Mouse (Mus musculus) frontal cortex, adult (tissue): Measurements from ENCODE around the gene Plk5.

Experiments used
- ATAC-seq: cut with Nextera tagmentation; 2 replicates; pipeline ENCODE4 v1.9.2; 2017; ENCODE audit warnings: mild to moderate bottlenecking, moderate library complexity, mixed read lengths; ENCODE audit not compliant: low TSS enrichment

Gene Plk5

DNA sequence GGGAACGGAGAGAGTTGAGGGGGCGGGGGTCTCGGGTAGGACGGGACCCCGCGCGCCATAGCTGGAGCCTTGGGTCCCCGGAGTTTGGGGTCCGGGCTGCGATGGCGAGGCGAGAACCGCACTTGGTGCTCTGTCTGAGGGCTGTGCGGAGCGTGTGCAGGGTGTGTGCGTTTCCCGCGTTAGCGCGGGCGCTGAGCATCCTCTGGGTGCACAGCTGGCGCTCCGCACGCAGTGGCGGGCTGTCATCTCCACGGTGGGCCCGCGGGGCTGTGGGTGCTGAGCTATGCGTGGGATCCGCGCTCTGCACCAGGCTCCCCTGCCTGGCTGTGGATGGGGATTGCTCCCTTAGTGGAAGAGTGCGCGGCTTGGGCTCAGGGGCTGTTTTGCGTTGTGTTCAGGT, 478 bp downstream of the Plk5 start:
- peak; percentile 28; the same call in 1 of the 2 replicates for ATAC-seq

DNA sequence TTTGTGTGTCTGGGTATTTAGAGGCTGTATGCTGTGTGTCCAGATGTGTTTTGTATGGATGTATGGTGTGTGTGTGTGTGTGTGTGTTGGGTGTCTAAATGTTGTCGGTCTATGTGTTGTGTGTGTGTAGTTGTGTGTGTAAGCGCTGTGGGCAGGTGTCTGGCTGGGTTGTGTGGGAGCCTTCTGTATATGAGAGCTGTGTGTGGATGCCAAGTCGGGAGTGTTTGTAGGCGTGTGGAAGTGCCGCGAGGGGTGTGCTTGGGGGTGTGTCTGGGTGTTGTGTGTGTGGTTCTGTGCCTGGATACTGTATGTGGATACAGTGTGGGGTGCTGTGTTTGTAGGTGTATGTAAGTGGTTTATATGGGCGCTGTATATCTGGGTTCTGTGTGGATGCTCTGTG, 1.1 kb downstream of the Plk5 start:
- peak; percentile 77 for ATAC-seq

DNA sequence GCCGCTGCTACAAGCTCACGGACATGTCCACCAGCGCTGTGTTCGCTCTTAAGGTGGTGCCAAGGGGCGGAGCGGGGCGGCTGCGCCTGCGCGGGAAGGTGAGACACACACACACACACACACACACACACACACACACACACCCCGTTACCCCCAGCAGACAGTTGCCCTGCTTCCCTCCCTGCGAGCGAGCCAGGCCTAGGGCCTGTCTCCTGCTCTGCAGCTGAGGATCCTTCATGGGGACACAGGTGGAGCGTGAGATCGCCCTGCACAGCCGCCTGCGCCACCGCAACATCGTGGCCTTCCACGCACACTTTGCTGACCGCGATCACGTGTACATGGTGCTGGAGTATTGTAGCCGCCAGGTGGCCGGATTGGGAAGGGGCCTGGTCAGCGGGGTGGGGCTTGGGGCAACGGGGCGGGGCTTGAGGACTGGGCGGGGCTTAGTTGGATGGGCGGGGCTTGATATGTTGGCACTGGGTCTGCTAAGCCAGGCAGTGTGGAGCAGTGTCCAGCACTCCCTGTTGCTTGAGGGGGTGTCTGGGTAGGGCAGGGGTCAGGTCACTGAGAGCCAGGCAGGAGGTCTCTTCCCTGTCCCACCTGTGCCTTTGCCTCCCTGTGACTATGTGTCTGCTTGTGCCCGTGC, 1.9 kb downstream of the Plk5 start:
- no peak for ATAC-seq

DNA sequence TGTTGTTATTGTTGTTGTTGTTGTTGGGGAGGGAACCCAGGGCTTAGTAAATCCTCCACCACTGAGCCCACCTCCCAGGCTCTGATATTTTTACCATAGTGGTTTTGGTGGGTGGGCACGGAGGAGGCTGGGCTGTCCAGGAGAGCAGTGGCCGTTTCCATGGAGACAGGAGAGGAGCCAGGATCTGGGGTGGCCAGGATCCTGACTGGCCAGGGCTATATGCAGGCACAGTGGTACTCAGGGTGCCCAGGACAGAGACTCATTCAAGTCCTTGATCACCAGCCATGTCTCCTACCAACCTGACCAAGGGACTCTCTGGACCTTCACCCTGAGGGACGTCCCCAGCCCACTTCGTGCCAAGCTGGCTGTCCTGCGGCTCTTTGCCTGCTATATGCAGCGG, 7.5 kb downstream of the Plk5 start:
- ATAC-seq, result no peak

DNA sequence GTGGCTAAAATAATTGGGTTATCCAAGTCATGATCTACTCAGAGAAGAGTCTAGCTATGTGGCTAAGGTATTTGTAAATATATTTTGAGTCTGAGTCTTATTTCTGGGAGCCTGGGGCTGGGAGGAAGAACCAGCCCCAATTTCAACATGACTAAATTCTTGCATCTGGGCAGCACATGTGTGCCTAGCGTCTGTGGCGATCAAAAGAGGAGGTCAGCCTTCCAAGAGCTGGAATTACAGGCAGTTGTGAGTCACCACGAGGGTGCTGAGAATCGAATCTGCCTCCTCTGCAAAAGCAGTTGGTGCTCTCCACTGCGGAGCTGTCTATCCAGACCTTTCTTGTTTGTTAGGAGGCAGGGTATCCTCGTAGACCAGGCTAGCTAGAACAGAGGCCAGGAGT, 9.5 kb downstream of the Plk5 start:
- no peak for ATAC-seq

DNA sequence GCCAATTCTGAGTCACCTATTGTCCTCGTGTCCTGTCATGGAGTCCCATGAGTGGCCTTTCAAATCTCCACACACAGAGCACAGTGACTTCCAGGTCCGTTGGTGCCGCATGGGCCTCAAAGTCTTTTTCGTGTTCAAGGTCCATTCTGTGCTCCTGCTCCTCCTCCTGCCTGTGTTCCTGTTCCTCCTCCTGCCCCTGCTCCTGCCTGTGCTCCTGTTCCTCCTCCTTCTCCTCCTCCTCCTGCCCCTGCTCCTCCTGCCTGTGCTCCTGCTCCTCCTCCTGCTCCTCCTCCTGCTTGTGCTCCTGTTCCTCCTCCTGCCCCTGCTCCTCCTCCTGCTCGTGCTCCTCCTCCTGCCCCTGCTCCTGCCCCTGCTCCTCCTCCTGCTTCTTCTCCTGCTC, 11.7 kb downstream of the Plk5 start:
- ATAC-seq, result no peak

DNA sequence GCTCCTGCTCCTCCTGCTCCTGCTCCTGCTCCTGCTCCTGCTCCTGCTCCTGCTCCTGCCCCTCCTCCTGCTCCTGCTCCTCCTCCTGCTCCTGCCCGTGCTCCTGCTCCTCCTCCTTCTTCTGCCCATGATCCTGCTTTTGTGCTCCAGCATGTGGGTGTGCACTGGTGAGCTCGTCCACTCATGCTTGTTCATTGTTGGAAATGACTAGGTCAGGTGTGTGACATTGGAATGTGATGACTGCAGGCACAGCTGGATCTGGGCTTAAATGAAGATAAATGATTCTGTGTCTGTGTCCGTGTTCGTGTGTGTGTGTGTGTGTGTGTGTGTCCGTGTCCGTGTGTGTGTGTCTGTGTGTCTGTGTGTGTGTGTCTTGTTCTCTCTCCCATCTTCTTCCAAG, 12.1 kb downstream of the Plk5 start:
- no peak for ATAC-seq

DNA sequence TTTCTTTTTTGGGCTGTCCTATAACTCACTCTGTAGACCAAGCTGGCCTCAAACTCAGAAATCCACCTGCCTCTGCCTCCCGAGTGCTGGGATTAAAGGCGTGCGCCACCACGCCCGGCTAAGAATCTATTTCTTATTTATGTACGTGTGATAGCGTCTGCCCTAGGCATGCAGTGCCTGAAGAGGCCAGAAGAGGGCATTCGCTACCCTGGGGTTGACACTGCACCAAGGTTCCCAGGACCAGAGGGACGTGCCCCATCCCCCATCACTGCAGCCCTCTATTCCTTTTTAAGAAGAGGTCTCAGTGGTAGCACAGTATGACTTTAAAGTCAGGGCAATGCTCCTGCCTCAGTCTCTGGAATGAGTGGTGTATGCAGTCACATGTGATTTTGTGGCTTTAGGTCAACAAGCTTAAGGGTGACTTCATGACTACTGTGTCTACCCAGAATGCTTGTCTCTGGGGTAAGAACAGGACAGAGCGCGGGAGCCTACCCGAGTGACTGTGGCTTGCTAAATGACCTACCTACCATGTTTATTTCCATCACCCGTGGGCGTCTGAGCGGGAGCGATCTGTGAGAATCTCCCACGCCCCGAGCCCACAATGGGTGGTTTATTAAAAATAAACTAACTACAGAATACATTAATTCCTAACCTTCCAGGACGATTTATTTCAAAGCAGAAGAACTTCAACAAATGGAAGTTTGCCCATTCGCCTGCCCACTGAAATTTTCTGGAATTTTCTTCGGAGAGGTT, 13.9 kb downstream of the Plk5 start:
- 0 out of 2 replicates have a peak, but pooled peaks have one; percentile 41 for ATAC-seq

DNA sequence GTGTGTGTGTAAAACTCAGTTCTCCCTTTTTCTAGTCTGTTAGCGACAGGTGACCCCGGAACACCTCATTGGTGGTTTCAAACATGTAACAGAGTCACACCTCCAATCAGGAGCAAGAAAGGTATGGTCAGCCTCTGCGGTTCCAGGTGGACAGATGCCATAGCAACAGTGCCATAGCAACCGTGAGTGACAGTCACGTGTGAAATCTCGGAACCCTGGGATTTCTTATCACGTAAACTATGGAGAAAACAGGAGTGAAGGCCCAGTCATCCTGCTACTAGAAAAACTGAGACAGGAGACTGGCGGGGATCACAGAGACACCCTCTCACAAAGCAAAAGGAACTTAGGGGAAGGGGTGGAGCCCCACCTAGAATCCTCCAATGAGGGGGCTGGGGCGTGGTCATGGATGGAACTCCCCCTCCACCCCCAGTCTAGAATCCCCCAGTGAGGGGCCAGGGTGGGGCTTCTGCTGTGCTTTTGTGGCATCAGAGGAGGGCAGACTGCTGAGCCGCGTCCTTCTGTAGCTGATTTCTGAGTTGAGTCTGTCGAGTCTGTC, 15.2 kb downstream of the Plk5 start:
- peak; percentile 43; the same call in 1 of the 2 replicates for ATAC-seq

DNA sequence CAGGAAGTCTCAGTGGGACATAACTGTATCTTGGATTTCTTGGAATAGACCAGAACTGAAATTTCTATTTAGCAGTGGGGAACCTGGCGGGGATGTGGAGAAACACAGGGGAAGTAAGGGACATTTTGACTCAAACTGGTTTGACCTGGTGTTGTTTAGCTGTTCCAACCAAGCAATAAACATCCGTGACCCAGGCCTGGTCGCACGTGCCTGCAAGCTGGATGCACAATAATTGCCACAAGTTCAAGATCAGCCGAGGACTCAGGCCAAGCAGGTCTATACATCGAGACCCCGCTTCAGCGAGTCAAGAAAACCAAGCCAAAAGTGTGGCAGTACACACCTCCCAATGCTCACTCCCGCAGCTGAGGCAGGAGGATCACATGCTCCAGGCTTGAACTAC, 15.7 kb downstream of the Plk5 start:
- no peak for ATAC-seq

DNA sequence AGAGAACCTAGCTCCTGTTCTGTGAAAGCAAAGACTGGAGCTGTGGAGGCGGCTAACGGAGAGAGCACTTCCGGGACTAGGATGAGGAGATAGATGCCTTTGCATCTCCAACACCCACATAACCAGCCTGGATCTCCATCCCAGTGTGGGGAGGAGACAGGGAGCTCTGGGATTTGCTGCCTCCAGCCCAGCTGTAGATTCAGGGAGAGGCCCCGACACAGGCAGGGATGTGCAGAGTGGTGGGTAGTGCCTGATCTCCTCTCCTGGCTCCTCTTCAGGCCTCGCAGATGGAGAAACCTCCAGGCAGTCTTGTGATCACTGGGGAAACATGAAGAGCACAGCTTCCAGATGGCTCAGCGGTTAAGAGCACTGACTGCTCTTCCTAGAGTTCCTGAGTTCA, 16.4 kb downstream of the Plk5 start:
- ATAC-seq, result peak; percentile 81

DNA sequence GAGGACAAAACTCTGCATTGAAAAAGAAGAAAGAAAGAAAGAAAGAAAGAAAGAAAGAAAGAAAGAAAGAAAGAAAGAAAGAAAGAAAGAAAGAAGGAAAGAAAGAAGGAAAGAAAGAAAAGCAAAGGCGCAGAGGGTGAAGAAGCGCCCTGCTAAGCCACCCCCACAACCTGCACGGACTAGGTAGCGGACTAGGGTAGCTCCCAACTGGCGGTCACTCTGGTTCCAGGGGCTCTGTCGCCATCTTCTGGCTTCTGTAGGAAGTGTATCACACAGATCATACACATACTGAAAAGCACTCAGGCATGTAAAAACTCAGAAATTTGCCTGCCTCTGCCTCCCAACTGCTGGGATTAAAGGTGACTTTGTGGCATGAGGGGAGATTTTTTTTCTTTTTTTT, 17.8 kb downstream of the Plk5 start:
- no peak for ATAC-seq

DNA sequence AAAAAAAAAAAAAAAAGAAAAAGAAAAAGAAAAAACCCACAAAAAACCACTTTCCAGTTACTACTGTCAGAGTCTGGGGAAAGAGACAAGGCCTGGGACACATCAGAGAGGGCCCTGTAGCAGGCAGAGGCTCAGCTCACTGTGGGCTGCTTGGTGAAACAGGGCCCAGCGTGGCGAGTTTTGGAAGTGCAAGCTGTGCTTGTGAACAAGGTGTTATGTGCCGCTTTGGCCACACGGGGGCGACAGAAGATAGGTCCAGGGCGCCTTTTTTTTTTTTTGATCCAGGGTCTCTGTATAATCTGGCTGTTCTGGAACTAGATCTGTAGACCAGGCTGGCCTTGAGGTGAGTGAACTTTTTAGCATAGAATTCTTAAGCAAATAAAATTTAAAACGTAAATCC, 19.9 kb downstream of the Plk5 start:
- ATAC-seq, result peak; percentile 72

DNA sequence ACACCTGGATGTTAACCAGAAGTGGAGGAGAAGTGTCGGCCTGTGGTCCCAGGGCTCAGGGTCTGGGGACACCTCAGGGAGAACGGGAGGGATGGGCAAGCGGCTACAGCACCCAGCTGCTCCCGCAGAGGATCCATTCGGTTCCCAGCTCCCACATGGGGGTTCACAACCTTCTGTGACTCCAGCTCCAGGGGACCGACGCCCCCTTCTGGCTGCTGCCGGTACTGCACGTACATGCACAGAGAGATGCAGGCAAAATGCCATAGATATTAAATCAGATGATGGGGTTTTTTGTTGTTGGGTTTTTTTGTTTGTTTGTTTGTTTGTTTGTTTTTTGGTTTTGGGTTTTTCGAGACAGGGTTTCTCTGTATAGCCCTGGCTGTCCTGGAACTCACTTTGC, 21.5 kb downstream of the Plk5 start:
- ATAC-seq, result no peak

DNA sequence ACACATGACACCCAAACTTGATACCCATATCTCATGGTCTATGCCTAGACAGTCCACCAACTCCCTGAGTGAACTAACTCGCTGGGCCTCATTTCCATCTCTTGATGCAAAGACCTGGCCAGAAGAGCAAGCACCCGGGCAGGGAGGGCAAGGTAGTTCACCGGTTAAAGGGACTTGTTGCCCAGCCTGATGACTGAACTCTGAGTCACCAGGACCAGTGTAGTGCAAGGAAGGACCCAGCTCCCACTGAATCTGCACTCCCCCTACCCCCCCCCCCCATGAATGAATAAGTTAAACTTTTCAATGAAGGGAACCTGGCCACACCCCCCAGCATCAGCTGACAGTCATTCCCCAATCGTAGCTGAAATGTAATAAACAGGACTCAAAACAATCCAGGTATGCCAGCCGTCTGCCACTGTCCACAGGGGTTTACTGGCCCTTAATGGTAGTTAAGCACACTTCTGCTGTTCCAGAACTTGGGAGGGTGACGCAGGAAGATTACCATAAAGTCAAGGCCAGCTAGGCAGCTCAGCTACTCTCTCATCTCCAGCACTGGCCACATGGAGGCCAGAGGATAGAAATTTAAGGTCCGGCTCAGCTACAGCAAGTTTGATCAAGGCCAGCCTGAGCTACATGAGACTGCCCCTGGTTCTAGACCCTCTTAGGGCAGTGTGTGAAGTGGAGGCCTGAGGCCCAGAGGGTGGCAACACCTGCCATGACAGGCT, 26.5 kb downstream of the Plk5 start:
- no peak for ATAC-seq

DNA sequence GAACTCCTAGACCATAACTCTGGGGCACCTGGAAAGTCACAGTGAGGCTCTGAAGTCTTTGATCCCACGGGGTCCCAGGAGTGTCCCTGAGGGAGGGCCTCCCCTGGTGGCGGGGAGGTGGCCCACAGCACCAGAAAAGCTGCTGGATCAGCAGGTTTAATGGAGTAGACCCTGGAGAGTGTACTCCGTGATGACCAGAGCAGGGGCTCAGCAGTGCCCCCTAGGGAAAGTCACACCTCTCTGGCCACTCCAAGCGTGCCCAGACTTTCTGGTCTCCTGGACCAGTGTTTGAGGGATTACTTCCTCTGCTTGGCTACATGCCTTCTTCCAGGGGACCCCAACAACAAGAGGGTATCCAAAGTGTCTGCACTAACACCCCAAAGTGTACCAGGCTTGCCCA, 27.2 kb downstream of the Plk5 start:
- ATAC-seq, result no peak

DNA sequence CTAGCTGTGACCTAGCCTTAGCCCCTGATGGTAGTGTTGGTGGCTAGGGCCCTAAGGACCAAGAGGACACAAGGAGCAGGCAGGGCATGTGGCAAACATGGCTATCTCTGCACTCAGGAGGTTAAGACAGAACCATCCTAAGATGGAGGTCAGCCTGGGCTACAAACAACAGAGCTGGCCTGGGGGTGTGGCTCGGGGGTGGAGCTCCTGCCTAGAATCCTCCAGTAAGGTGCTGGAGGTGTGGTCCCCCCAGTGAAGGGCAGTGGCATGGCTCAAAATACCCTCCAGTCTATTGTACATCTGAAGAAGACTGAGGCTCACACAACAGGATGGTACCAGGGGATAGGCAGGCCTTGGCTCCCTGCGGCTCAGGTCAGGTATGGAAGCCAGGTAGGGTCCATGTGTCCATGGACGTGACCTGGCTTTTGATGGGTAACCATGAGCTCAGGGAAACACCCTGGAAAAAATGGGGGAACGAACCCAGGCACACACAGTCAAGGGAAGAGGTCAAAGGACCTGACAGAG, 27.9 kb downstream of the Plk5 start:
- ATAC-seq, result no peak

DNA sequence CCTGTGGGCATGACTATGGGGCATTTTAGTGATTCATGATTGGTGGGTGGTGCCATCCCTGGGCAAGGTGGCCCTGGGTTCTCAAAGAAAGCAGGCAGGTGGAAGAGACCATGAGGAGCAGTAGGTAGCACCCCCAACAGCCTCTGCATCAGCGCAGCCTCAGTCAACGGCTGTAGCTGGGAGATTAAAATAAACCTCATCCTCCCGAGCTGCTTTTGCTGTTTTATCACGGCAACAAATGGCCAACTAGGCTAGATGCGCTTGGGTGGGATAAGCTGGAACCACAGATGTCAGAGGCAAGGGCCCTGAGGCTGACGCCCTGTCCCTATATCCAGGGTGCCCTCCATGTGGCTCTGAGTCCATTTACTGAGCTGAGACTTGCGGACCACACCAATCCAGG, 28.4 kb downstream of the Plk5 start:
- no peak for ATAC-seq

DNA sequence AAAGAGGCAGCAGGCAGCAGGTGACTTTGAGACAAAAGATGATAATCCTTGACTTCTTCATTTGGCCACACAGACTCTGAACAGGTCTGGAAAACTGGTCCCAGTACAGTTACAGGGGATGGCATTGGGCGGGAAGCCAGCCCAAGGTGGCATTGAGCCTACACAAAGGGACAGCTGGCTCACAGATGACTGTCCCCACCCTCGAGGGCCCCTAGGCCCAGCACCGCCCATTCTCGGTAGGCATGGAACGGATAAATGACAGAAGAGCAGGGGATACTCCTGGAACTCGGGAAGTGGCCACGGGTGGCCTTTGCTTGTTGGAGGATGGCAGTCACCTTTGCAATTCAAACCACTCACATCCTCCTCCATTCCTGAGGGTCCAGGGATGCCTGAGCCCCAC, 29.1 kb downstream of the Plk5 start:
- no peak for ATAC-seq

DNA sequence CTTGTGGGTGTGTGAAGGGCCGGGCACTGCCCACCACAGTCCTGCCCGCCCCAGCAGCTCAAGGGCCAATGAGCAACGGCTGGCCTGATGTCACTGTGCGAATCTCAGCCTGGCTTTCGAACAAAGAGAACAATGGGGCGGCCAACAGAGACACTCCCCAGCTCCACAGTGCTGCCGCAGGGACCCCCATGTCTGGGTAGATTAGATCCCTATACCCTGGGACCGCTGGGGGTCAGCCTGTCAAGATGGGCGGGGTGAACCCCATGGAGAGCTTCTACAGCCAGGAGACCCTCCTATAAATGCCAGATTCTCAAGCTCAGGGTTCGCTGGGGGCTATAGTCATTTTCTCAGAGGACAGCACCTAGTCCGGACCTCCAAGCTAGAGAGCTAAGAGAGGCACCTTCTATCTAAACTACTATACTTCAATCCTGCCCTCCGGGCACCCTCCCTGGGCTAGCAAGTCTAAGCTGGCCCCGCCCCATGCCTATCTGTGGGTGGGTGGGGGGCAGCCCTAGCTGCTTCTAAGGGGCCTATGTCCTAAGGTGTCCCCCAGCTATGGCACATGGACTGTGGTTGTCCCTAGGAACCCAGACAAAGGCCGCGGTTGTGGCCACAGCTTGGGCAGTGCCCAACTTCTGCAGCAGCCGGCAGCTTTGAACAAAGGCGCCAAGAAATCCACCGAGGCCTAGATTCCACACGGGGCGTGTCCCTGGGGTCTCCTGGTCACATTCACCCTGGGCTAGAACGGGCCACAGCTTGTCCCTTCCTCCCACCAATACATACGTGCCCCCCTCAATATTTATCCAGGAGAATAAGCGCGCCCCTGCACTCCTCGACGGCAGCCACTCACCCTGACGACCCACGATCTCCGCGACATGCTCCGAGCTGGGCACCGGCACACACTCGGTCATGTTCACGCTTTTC, 29.8 kb downstream of the Plk5 start:
- no peak; the same call in 1 of the 2 replicates for ATAC-seq

DNA sequence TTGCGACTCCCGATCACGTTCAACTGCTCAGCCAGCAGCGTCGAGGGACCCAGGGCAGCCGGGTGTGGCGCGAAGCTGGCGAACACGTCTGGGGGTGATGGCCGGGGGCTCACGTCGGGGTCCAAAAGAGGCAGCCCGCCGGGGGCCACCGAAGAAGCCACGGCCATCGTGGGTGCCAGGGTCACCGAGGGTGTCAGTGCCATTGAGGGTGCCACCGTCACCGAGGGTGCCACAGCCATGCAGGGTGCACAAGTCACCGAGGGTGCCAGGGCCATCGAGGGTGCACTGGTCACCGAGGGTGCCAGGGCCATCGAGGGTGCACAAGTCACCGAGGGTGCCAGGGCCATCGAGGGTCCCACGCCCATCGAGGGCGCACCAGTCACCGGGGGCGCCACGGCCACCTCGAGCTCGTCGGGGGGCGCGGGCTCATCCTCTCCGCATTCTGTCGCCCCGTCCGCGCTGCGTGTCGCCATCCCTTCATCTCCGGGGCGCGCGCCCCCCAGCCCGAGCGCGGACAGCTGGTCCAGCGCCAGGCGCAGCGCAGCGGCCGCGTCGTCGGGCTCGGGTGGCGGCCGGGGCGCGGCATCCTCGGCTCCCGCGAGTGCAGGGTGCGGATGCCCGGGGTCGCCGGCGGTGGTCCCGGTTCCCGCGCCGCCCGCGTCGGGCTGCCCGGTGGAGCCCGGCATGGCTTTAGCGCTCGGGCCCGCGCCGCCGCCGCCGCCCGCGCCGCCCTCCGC, 30.6 kb downstream of the Plk5 start:
- ATAC-seq, result no peak
